In the genomic region with DNA sequence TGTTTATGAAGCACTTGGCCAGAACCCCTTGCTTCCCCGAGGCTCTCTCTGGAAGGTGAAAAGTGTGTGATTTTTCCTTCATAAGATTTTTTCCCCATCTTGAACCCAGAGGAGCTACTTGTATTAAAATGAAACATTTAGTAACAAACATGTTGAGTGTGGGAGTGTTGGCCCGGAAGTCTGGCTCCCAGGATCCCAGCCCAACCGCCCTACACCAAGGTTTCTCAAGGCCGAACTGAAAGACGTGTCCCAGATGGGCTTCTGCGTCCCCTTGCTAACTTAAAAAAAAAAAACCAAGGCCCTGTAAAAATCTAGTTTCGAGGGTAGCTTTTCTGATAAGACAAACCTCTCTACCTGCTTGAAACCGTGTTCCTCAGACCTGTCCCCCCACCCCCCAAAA, we compare ENCODE assay signal across 8 mouse cellular contexts. TPM values are rescaled to one million over a fixed set of nuclear protein-coding genes. Genes with fewer than 3 reads are reported as not detected.
A peak's percentile ranks its signal among the peaks of the same experiment; 100 is the strongest.
DNase-seq lines count a peak whose midpoint lies in the region; ATAC-seq and TF ChIP-seq lines count a peak whose summit lies in the region.

No protein-coding gene starts in this region.

- no peaks in the 10 kb centered on the region for H3K9me3 ChIP-seq in forebrain, embryonic 10.5 days
- H3K9me3 ChIP-seq in forebrain, embryonic 11.5 days (ENCODE audit: control insufficient read depth, low read length): no peaks in the 10 kb centered on the region

- H3K27ac ChIP-seq in forebrain, embryonic 10.5 days: no peak overlapping the region
- no peak overlapping the region for H3K27ac ChIP-seq in forebrain, embryonic 11.5 days (ENCODE audit: low read depth, low read length)

- WGBS in forebrain, embryonic 10.5 days: 84% methylated on average over 8 of the region's 8 CpGs
- WGBS in forebrain, embryonic 11.5 days: 85% methylated on average over 8 of the region's 8 CpGs

- peak overlapping the region; percentile 81; the same call in 1 of the 2 replicates for H3K4me3 ChIP-seq in forebrain, embryonic 10.5 days
- H3K4me3 ChIP-seq in forebrain, embryonic 11.5 days (ENCODE audit: low read depth, low read length): no peak overlapping the region
- H3K4me3 ChIP-seq in myocyte: no peak overlapping the region

- ATAC-seq in forebrain, embryonic 11.5 days (replicated peaks; ENCODE audit: low FRiP score): no peak
- ATAC-seq in megakaryocyte-erythroid progenitor cell, adult 5-6 weeks (replicated peaks; ENCODE audit: low FRiP score, low TSS enrichment, poor library complexity, severe bottlenecking): no peak

- no peak overlapping the region for H3K9ac ChIP-seq in forebrain, embryonic 11.5 days (ENCODE audit: low read length)

- peaks cover 39% of the 10 kb centered on the region for H3K4me1 ChIP-seq in forebrain, embryonic 10.5 days
- H3K4me1 ChIP-seq in forebrain, embryonic 11.5 days (replicated peaks; ENCODE audit: control insufficient read depth, insufficient read depth, low read length): peaks cover 12% of the 10 kb centered on the region; the same call in 1 of the 2 replicates

- H3K27me3 ChIP-seq in forebrain, embryonic 10.5 days (ENCODE audit: poor library complexity, severe bottlenecking): no peaks in the 10 kb centered on the region
- H3K27me3 ChIP-seq in forebrain, embryonic 11.5 days (ENCODE audit: control insufficient read depth, insufficient read depth, low read length): no peaks in the 10 kb centered on the region
- no peaks in the 10 kb centered on the region for H3K27me3 ChIP-seq in myocyte (ENCODE audit: control insufficient read depth, insufficient read depth, insufficient read length)

- peaks cover 68% of the 10 kb centered on the region for H3K79me2 ChIP-seq in myocyte (ENCODE audit: control insufficient read depth, insufficient read depth)

- no peak for DNase-seq in forebrain, embryonic 10.5 days (ENCODE audit: extremely low spot score, low spot score)
- DNase-seq in forebrain, embryonic 11.5 days (ENCODE audit: low spot score): no peak
- peak; percentile 49 to 52 for DNase-seq in heart, adult 9 months (ENCODE audit: low spot score in 2 of 2)
- peak; percentile 63 to 72 for DNase-seq in kidney, postnatal 4 days
- no peak for DNase-seq in urinary bladder, adult 18-20 months (ENCODE audit: low spot score in 2 of 2)
- DNase-seq in embryo, embryonic 11 days: no peak

- H3K36me3 ChIP-seq in forebrain, embryonic 10.5 days (replicated peaks): peaks cover 23% of the 10 kb centered on the region
- H3K36me3 ChIP-seq in forebrain, embryonic 11.5 days (ENCODE audit: control insufficient read depth, insufficient read depth, low read length): no peaks in the 10 kb centered on the region
- H3K36me3 ChIP-seq in myocyte (ENCODE audit: control insufficient read depth, insufficient read depth): no peaks in the 10 kb centered on the region

- TF ChIP-seq POLR2A in myocyte (IDR thresholded peaks at IDR 0.05; ENCODE audit: insufficient read length, low read depth): no peak

- no peak overlapping the region for H3K4me2 ChIP-seq in forebrain, embryonic 11.5 days (ENCODE audit: low read depth, low read length, severe bottlenecking)
- peak overlapping the region; percentile 81 for H3K4me2 ChIP-seq in myocyte (ENCODE audit: low read depth)

- H3ac ChIP-seq in myocyte (ENCODE audit: control insufficient read depth, insufficient read length): no peak overlapping the region

TF ChIP-seq in myocyte, 11 proteins besides CTCF, POLR2A, EP300 and RAD21:
- TF ChIP-seq USF1 (IDR thresholded peaks at IDR 0.05; ENCODE audit: low read depth) (no peak), CEBPB (IDR thresholded peaks at IDR 0.05; ENCODE audit: insufficient read depth, poor library complexity, severe bottlenecking) (no peak), POLR2AphosphoS2 (IDR thresholded peaks at IDR 0.05; ENCODE audit: insufficient read length, low read depth) (no peak), TCF3 (IDR thresholded peaks at IDR 0.05; ENCODE audit: insufficient read length, low read depth) (no peak), MAX (IDR thresholded peaks at IDR 0.05; ENCODE audit: low read depth) (no peak), TCF12 (IDR thresholded peaks at IDR 0.05; ENCODE audit: insufficient read depth, poor library complexity, severe bottlenecking) (no peak), E2F4 (IDR thresholded peaks at IDR 0.05; ENCODE audit: insufficient read depth) (no peak), MYOD1 (IDR thresholded peaks at IDR 0.05; ENCODE audit: control insufficient read depth in 1 of 3, insufficient read length in 2 of 3, low read depth in 2 of 3) (no peak)

RNA-seq across cellular contexts. Expression of gene Gna12, which starts 2.3 kb away (rescaled TPM):
- 6.1 and 7.6 TPM in 2 replicates for polyA plus RNA-seq in forebrain, embryonic 10.5 days (2016; fragmentation: Nextera tagmentation; extraction: Ambion mirVana)
- 49.7 and 58.9 TPM in 2 replicates for polyA plus RNA-seq in forebrain, embryonic 11.5 days (2014; fragmentation: Nextera tagmentation; extraction: Ambion mirVana)
- 48.8 TPM for polyA plus RNA-seq in myocyte (2012; fragmentation: generic; extraction: Trizol)
- total RNA-seq in megakaryocyte-erythroid progenitor cell, adult 5-6 weeks (2014; fragmentation: Nextera tagmentation): 54.8 and 74.3 TPM in 2 replicates
- 27.8 and 37.6 TPM in 2 replicates for total RNA-seq in megakaryocyte-erythroid progenitor cell, adult 5-6 weeks (2017)

Comparison
In these comparisons a context has a peak if more than half of its experiments do, and no peak if none do; other contexts are left out.
1. DNase-seq: peak in heart, adult 9 months (2 of 2) and kidney, postnatal 4 days (2 of 2); none in forebrain, embryonic 10.5 days (single experiment), forebrain, embryonic 11.5 days (single experiment), urinary bladder, adult 18-20 months (0 of 2) and embryo, embryonic 11 days (single experiment).